Mouse (Mus musculus): ENCODE measurements around the gene Crhbp. TPM values are rescaled to one million over a fixed set of nuclear protein-coding genes. Genes with fewer than 3 reads are reported as not detected.
A peak's percentile ranks its signal among the peaks of the same experiment; 100 is the strongest.

Crhbp gene
- 10 to 100 TPM; 24.3 to 25.2 TPM for total RNA-seq (2021)
- long read RNA-seq, transcript Crhbp-202 (7 exons, 1,779 nt) = major isoform, 30 of 37 reads
- long read RNA-seq, partial matches to known transcripts = 6 of 37 reads
- long read RNA-seq, other reads (novel, unspliced or antisense) = 1 of 37 reads

GRCm38 (mm10) chr13:95444824-95445223, at the start of gene Crhbp:
Gene Crhbp, minus strand, starts transcription at chr13:95444924.
- DNase-seq (ENCODE audit: low spot score in 2 of 2) = no peak

GRCm38 (mm10) chr13:95493296-95493695, 48.6 kb upstream of the Crhbp start:
- DNase-seq (ENCODE audit: low spot score in 2 of 2) = no peak

- no peak for DNase-seq (ENCODE audit: low spot score in 2 of 2)
These were observed 46.6 kb upstream of the Crhbp start for GRCm38 (mm10) chr13:95491327-95491726.

DNA sequence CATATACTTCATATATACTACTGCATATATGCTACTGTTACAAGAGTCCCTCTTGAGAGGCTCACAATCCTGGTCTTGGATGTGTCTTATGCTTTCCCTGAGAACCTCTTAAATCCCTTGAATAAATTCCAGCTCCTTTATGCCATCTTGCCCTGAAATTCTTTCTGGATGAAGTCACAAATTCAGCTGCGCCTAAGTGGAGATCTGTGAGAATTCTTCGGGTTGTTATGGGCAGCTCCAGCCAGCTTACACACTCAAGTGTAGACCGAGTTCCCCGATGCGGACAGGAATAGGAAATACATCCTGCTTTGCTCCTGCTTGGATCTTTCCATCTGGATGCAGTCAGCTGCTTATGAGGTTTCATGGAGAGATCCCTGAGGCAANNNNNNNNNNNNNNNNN, 39.9 kb upstream of the Crhbp start:
- no peak for DNase-seq (ENCODE audit: low spot score in 2 of 2)

DNA sequence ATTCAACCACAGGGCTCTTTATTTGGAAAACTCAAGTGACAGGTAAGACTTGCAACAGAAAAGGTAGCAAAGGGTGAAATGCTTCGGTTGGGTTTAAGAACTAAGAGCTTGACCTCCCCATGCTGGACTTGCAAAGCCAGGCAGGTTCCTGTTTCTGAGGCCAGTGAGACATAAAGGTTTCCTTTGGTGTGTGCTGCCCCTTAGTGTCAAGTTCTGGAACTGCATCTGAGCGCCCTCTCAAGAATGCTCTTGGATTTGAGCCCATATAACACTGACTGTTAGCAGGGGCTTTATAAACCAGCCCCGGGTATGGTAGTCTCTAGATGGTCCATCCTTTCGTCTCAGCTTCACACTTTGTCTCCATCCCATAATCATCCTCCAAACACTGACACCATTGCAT, 36.7 kb upstream of the Crhbp start:
- DNase-seq (ENCODE audit: low spot score in 2 of 2) = peak; percentile 55 to 86

- no peak for DNase-seq (ENCODE audit: low spot score in 2 of 2)
These were observed 34.1 kb upstream of the Crhbp start, which contains the start of gene S100z for GRCm38 (mm10) chr13:95478671-95479413. Gene S100z, minus strand, starts transcription at chr13:95478721.

DNA sequence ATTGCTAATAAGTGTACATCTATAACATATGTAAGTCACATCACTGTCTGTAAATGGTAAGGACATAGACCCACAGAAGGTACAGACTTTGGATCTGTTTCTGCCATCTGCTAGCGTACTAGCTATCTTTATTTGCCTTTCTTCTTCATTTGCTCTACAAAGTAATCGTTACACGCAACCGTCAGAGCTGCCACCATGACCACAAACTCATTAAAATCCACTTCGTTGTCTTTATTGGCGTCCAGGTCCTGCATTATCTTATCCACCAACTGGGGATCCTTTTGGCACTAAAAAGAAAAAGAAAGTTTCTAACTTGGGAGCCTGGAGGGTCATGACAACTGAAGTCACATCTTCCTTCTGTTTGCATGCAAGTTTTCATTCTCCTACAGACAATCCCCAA, 32.4 kb upstream of the Crhbp start:
- DNase-seq (ENCODE audit: low spot score in 2 of 2) = no peak

DNA sequence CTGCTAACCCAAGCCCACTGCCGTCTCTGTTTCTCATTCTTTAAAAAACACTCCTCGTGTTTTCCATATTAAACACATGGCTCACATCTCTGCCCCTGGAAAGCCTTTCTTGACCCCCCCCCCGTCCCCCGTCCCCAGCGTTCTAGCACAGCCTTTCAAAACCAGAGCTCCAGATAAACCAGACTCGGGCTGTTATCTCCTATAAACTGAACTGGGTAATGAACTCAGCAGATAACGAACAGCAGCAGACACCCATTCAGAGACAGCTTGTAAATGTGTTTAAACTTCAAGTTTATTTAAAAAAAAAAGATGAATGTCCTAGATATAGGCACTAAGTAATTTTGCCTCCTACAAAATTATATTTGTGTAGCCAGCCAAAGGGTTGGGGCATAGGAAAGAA, 30.4 kb upstream of the Crhbp start:
- no peak for DNase-seq (ENCODE audit: low spot score in 2 of 2)

- DNase-seq (ENCODE audit: low spot score in 2 of 2) = no peak
These were observed 29.6 kb upstream of the Crhbp start for GRCm38 (mm10) chr13:95474294-95474693.

- peak in 1 of 2 experiments; percentile 7 for DNase-seq (ENCODE audit: low spot score in 2 of 2)
These were observed 26.2 kb upstream of the Crhbp start for GRCm38 (mm10) chr13:95470970-95471369.

- DNase-seq (ENCODE audit: low spot score in 2 of 2) = no peak
These were observed 6.8 kb upstream of the Crhbp start for GRCm38 (mm10) chr13:95451529-95451928.

DNA sequence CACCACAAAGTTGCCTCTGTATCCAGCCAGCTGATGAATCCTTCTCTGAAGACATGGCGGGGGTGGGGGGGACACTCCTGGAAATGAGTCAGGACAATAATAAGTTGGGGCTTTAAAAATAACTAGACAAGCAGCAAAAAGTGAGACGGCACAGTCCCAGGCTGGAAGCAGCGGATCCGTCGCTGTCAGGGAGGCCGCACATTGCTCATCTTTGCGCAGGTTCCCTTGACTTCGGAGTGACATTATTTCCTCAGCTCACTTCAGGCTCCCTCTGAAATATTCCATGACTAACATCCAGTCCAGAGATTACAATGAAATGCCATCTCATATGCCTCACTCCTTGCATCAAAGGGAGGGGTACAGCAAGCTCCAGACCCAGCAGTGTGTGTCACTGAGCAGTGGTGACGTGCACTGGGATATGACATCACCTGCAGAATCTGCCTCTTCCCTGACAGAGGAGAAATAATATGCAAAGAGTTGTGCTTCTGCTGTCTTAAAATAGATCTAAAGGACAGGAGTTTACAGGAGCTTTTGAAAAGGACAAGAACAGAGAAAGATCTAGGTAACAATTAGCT, 6.0 kb upstream of the Crhbp start:
- DNase-seq (ENCODE audit: low spot score in 2 of 2) = no peak

GRCm38 (mm10) chr13:95449730-95450129, 5.0 kb upstream of the Crhbp start:
- DNase-seq (ENCODE audit: low spot score in 2 of 2) = no peak

DNA sequence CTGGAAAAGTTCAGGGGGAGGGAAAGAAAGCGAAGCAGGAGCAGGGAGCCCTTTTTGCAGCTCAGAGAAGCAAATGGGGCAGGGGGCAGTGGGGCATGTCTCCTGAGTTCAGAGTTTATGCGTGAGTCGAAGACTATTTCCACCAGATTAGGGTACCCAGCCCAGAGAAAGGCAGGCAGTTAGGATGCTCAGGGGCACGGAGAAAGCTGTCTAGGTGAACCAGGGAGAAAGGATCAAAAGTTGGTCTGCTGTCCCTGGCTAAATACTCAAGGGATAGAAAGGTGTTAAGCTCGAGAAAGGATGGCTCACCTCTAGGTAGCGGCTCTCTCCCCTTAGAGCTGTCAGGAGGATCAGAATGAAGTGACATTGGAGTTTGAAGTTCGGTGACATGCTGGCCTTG, 433 bp downstream of the Crhbp start:
- DNase-seq (ENCODE audit: low spot score in 2 of 2) = no peak

- no peak for DNase-seq (ENCODE audit: low spot score in 2 of 2)
These were observed 1.1 kb downstream of the Crhbp start for GRCm38 (mm10) chr13:95443376-95444233.

GRCm38 (mm10) chr13:95442901-95443300, 1.8 kb downstream of the Crhbp start:
- no peak for DNase-seq (ENCODE audit: low spot score in 2 of 2)

- no peak for DNase-seq (ENCODE audit: low spot score in 2 of 2)
These were observed 5.2 kb downstream of the Crhbp start for GRCm38 (mm10) chr13:95439569-95439968.

DNA sequence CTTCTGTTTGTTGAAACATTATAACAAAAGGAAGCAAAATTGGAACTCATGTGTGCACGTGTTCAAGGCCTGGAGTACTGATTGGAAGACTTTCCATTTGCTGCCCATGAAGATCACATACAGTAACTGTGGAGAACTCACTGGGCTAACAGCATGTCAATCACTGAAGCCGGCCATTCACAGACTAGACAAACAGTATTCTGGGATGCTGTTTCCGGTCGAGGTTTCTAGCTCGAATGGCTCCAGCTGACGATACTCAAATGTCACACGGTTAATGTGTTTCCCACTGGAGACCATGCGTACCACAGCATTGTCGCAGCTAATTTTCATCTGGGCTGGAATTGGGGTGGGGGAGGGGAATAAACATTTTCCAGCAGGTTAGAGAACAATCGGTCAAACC, 13.0 kb downstream of the Crhbp start:
- no peak for DNase-seq (ENCODE audit: low spot score in 2 of 2)

GRCm38 (mm10) chr13:95427499-95427898, 17.2 kb downstream of the Crhbp start:
- no peak for DNase-seq (ENCODE audit: low spot score in 2 of 2)

- DNase-seq (ENCODE audit: low spot score in 2 of 2) = no peak
These were observed 18.3 kb downstream of the Crhbp start for GRCm38 (mm10) chr13:95426421-95426820.

DNA sequence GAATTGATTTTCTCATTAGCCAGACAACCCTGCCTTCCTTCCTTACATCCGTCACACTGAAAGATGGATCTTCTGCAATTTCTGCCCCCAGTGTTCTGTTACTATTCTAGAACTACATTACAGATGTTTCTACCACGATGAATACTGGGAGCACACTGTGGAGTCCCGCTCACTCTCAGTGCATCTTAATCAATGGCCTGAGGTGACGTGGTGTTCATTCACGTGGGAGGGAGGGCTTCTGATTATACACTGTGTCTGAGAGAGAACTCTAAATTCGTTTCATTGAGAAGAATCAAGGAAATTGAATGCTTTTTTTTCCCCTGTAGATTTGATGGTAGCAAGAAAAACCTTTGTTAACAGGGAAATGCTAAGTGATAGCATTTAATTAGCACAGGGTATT, 19.2 kb downstream of the Crhbp start:
- no peak for DNase-seq (ENCODE audit: low spot score in 2 of 2)

DNA sequence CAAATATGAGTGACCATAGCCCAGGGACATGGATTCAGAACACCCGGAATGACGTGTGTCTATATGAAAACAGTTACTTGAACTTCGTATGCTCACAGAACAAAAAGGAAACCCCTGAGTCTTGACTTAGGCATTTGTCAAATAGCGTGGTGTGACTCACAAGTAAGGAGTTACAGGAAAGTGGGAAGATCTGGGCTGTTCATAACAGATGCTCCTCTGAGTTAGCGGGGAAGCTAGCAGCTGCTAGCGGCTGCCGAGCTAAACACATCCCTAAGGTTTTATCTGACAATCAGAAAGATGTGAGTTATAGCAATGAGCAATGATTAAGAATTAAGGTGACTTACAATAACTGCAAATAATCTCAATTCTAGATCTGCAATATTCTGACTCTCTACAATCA, 19.8 kb downstream of the Crhbp start:
- peak; percentile 16 to 26 for DNase-seq (ENCODE audit: low spot score in 2 of 2)
